Mouse (Mus musculus): Measurements from ENCODE around the gene Mpzl3.

GRCm38 (mm10) chr9:45118552-45118951 is 63.6 kb downstream of the Mpzl3 start:
- TF ChIP-seq MEF2A (IDR thresholded peaks at IDR 0.05; ENCODE audit: borderline replicate concordance, low read depth, low read length) (no peak), CTCF (conservative IDR thresholded peaks at IDR 0.05 in 1 of 2, IDR thresholded peaks at IDR 0.05 in 1 of 2; ENCODE audit: low read depth in 2 of 2, low read length in 2 of 2) (no peak), USF1 (IDR thresholded peaks at IDR 0.05; ENCODE audit: low read depth, low read length) (no peak), TBP (conservative IDR thresholded peaks at IDR 0.05; ENCODE audit: low read depth, low read length) (no peak), RAD21 (IDR thresholded peaks at IDR 0.05; ENCODE audit: low read depth, low read length) (no peak), TCF12 (IDR thresholded peaks at IDR 0.05; ENCODE audit: low read depth, low read length) (no peak), POLR2A (IDR thresholded peaks at IDR 0.05; ENCODE audit: low read depth, low read length) (no peak), ZC3H11A (IDR thresholded peaks at IDR 0.05; ENCODE audit: low read depth, low read length) (no peak)

Measured in CH12.LX (cell line).